Mouse (Mus musculus): ENCODE data around the gene Nos1ap.

DNA sequence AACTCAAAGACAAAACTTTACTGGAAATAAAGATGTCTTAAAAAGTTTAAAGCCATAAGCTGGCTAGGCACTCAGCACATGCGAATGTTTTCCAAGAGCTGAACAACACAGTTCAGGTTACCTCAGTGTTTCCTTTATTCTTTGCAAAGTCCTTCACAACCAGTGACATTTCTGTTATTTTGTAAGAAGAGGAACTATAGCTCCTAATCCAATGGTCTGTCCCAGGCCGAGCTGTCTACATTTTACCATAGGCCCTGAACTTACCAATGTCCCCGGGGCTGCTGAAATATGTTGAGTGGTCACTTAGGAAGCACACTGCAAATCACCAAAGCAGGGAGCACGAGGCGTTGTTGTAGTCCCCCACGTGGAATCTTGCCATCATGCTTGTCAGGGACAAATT, 319.4 kb downstream of the Nos1ap start:
- TF ChIP-seq CTCF (IDR thresholded peaks at IDR 0.05; ENCODE audit: low read depth): no peak
- no peak for TF ChIP-seq EP300 (optimal IDR thresholded peaks at IDR 0.05)
